Mouse (Mus musculus): Measurements from ENCODE around the gene Ltb4r2.

DNA sequence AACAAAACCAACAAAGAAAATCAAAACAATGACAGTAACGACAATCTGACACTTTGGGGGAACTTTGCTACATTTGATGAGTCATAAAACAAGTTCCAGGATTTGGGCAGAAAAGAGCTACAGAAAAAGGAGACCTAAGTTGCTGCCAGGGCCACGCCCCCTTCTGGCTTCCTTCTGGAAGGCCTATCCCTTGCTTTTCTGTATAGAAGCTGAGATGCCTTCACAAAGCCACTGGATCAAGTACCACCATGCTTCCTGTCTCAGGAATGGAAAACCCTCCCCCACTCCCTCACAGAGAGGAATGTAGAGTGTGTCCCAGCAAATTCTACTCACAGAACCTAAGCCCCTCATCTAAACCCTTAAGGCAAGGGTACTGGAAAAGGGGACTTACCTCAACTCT, 32.7 kb downstream of the Ltb4r2 start:
- TF ChIP-seq CTCF (IDR thresholded peaks at IDR 0.05; ENCODE audit: extremely low read depth, insufficient read length, insufficient replicate concordance, low read depth, low read length) = no peak
- no peak for TF ChIP-seq POLR2A (IDR thresholded peaks at IDR 0.05; ENCODE audit: low read depth, low read length)
